Mouse (Mus musculus): Measurements from ENCODE around the gene Dock6.
A peak's percentile ranks its signal among the peaks of the same experiment; 100 is the strongest.
"Not testable (repeated sequence)": the region's sequence is repeated elsewhere in the genome, so short reads cannot be mapped to it uniquely, and the experiment has no call there.

Gene Dock6

DNA sequence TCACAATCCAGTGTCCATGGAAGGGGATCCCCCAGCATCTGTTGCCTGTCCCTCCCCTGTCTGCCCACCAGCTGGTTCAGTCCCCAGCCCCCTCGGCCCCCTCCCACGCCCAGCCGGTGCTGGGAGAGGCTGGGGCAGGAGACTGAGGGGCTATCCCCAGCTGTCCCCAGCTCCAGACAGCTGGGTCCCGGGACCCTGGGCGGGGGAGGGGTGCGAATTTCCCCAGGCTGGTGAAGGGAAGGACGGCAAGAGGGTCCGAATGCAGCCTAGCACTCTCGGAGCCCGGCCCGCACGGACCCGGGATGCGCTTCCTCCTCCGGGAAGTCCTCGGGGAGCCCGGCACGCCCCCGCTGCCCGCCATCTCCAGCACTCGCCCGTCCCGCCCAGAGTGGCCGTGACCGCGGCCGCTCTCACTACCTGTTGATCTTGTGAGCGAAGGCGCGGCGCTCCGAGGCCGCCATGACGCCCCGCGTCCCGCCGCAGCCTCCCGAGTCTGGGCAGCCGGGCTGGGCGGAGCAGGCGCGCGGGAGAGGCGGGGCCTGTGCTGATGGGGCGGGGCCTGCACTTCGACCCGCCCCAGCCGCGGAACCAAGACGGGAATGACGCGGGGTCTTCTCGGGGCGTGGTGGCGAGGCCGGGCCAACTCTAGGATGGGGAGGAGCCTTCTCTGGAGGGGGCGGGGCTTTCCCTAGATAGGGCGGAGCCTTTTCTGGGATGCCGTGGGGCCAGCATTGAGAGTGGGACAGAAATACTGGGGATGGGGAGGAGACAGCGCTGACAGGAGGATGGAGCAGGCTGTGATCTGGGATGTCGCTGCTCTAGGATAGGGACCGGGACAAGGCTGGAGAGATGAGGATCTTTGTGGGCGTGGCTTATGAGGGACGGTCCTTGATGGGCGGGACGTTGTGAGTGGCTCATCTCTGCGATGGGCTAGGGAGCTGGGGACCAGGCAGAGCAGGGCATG, at the start of gene Dock6:
Gene Dock6 (minus strand): TSS at position 508 of the 964 bp plus-strand sequence.
- DNase-seq (ENCODE audit: low spot score) = peak; percentile 90

GRCm38 (mm10) chr9:21901223-21901820, 48.9 kb upstream of the Dock6 start:
- peak; percentile 27 for DNase-seq (ENCODE audit: low spot score)

- DNase-seq (ENCODE audit: low spot score) = no peak
These were observed 36.8 kb upstream of the Dock6 start for GRCm38 (mm10) chr9:21889229-21889628.

- no peak for DNase-seq (ENCODE audit: low spot score)
These were observed 24.2 kb upstream of the Dock6 start for GRCm38 (mm10) chr9:21876601-21877000.

GRCm38 (mm10) chr9:21872204-21872603, 19.8 kb upstream of the Dock6 start:
- no peak for DNase-seq (ENCODE audit: low spot score)

DNA sequence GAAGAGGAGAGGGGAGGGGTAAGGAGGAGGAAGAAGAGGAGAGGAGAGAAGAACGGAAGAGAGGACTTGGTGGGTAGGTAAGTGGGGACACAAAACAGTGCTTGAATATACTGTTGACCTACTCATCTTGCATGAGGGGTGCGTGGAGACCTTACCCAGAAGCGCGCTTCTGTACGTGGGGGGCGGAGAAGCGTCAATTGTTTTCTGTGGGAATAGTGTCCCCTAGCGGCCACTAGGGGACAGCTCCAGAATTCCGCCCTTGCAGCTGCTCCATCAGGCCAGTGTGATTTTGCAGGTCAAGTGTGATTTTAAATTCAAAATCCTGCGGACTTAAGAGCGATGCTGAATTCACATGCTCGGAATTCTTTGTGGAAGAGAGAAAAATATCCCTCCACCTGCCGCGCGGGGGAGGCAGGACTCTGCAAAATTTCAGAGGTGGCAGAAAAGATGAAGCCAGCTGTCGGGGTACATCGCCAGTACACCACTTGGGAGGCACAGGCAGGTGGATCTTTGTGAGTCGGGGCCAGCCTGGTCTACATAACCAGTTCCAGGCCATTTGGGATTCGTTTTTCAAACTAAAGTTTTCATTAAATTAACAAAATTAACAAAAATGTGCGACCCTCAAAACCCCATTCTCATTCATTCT, 18.6 kb upstream of the Dock6 start:
- DNase-seq (ENCODE audit: low spot score) = peak; percentile 45

DNA sequence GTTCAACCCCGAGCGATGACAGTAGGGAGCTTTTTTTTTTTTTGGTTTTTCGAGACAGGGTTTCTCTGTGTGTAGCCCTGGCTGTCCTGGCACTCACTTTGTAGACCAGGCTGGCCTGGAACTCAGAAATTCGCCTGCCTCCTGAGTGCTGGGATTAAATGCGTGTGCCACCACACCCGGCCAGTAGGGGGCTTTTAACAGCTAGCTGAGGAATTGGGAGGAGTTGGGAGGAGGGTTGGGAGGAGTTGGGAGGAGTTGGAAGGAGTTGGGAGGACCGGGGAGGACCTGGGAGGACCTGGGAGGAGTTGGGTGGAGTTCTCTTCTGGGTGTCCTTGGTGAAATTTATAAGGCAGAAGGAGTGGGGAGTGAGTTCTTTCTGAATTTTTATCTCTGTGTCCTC, 16.9 kb upstream of the Dock6 start:
- peak; percentile 46 for DNase-seq (ENCODE audit: low spot score)

DNA sequence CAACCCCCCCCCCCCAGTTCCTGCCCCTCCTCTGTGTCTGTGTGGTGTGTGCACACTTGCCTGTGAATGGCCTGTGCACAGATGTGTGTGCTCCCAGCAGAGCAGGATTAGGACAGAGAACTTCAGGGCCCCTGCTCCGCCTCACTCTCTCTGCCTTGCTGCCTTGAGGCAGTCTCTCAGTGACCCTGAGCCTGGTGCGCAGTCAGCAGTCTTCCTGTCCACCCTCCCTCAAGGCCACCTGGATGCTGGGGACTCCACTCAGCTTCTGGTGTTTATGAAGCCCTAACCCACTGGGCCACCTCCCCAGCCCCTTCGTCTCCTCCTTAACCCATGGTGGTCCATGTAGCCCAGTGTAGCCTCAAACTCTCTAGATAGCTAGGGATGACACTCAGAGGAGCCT, 15.3 kb upstream of the Dock6 start:
- no peak for DNase-seq (ENCODE audit: low spot score)

DNA sequence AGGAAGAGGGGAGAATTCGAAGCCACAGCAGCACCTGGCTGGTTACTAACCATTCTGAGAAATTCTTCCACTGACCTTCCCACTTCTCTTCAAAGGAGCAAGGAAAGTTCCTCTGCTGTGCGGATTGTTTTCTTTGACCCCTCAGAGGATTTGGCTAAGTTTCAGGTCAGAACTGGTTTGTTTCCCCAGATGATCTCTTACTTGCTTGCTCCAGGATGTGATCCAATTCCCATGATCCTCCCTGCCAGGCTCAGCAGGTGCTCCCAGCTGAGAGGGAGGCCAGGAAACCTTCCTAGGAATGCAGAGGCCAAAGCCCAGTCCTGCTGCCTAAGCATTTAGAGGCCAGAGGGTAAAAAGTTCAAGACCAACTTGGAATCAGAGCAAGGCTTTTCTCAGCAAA, 14.2 kb upstream of the Dock6 start:
- DNase-seq (ENCODE audit: low spot score) = no peak

DNA sequence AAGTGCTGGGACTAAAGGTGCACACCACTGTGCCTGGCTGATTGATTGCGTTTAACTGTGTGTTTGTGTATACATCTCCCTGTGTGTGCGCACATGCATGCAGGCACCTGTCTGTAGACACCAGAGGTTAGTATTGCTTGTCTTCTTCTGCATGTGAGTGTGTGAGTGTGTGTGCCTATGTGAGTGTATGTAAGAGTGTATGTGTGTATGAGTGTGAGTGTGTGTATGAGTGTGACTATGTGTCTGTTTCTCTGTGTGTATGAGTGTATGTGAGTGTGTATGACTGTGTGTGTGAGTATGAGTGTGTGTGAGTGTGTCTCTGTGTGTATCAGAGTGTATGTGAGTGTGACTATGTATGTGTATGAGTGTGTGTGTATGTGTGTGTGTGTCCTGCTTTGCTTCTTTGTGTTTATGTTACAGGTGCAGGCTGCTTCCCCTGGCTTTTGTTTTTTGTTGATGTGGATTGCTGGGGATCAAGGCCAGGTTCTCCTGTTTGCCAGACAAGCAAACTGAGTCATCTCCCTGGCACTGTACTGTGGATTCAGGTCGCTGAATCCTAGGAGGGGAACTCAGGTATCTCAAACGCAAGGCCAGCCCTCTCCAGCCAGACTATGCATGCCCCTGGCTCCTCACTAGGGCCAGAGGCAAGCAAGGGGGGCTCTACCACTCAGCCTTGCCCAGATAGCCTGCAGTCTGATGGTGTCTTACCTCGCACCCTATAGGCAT, 13.4 kb upstream of the Dock6 start:
- no peak for DNase-seq (ENCODE audit: low spot score)

DNA sequence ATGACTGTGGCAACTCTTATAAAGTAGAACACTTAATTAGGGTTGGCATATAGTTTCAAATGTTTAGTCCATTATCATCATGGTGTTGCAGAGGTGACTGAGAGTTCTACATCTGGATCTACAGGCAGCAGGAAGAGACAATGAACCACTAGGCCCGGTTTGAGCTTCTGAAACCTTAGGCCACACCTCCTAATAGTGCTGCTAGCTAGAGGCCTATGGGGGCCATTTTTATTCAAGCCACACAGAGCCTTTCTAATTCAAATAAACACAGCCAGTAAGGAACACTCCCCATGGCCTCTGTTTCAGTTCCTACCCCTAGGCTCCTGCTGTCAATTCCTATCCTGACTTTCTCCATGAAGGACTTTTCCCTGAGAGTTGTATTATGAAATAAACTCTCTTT, 9.7 kb upstream of the Dock6 start:
- DNase-seq (ENCODE audit: low spot score) = no peak

DNA sequence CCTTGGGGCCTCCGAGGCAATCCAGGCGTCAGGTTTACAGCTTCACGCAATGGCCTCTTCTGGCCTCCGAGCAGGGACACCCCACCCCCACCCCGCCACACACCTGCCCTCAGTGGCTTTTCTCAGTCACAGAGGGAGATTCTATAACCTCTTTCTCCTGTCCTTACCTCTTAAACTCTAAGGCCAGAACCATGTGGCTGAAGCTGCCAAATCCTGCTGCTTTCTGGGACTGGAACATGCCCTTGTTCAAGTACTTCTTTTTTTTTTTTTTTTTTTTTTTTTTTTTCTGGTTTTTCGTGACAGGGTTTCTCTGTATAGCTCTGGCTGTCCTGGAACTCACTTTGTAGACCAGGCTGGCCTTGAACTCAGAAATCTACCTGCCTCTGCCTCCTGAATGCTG, 7.9 kb upstream of the Dock6 start:
- not testable (repeated sequence) for DNase-seq (ENCODE audit: low spot score)

DNA sequence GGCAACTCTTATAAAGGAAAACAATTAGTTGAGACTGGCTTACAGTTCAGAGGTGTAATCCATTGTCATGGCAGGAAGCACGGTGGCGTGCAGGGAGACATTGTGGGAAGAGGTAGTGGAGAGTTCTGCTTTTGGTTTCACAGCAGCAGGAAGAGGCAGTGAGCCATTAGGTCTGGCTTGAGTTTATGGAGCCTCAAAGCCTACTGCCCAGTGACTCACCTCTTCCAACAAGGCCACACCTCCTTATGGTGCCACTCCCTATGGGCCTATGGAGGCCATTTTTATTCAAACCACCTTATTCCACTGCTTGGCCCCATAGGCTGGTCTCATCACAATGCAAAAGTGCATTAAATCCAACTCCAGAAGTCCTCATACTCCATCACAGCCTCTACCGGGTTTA, 7.2 kb upstream of the Dock6 start:
- DNase-seq (ENCODE audit: low spot score) = no peak

GRCm38 (mm10) chr9:21858084-21858483, 5.6 kb upstream of the Dock6 start:
- no peak for DNase-seq (ENCODE audit: low spot score)

GRCm38 (mm10) chr9:21857501-21857900, 5.1 kb upstream of the Dock6 start:
- DNase-seq (ENCODE audit: low spot score) = no peak

DNA sequence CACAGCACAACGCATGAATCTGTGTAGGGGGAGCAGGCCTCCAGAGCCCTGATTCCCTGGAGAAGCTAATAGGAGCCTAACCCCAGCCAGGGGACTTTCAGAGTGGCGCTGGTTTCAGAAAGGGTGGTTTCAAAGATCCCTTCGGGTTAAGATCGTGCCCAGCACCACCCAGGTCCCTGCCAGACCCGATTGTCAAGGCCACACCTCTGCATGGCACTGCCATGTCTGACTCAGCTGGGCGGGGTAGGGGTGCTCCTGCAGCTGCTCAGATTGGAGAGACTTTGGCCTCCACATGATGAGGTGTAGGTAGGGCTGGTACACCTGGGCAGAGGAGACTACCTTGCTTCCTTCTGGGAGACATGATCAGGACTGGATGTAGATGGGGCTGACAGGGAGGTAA, 2.5 kb upstream of the Dock6 start:
- DNase-seq (ENCODE audit: low spot score) = no peak

- no peak for DNase-seq (ENCODE audit: low spot score)
These were observed 1.5 kb upstream of the Dock6 start for GRCm38 (mm10) chr9:21853961-21854360.

GRCm38 (mm10) chr9:21851084-21851483, 1.4 kb downstream of the Dock6 start:
- no peak for DNase-seq (ENCODE audit: low spot score)

DNA sequence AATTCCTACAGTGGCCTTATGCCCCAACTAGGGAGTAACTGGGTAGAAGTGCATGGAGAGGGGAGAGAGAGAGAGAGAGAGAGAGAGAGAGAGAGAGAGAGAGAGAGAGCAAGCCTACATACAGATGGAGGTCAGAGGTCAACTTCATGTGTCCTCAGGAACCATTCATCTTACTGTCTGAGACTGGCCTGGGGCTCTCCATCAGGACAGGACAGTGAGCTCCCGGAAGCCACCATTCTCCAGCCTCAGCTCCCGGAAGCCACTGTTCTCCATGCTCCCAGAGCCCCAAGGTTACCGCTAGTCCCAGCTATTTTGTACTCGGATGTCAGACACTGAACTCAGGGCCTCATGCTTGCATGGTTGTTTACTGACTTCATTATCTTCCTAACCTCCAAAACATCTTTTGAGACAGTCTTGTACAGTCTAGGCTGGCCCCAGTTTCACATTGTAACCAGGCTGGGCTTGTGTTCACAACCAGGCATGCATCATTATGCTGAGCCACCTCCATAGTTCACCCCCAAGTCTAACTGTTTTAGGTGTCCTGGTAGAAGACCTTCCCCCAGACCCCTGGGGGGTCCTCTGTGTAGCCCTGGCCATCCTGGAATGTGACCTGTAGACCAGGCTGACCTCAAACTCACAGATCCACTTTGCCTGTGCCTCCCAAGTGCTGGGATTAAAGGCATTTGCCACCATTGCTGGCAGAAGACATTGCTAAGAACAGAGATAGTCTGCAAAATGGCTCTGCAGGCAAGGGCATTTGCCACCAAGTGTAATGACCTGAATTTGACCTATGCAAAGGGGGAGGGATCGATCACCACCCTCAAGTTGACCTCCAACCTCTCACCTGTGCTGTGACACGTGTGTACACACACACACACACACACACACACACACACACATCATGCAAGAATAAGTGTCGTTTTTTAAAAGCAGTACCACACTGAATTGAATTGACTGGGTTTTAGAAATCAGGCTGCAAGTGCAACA, 2.5 kb downstream of the Dock6 start:
- DNase-seq (ENCODE audit: low spot score) = no peak

- DNase-seq (ENCODE audit: low spot score) = no peak
These were observed 4.5 kb downstream of the Dock6 start for GRCm38 (mm10) chr9:21847926-21848325.

DNA sequence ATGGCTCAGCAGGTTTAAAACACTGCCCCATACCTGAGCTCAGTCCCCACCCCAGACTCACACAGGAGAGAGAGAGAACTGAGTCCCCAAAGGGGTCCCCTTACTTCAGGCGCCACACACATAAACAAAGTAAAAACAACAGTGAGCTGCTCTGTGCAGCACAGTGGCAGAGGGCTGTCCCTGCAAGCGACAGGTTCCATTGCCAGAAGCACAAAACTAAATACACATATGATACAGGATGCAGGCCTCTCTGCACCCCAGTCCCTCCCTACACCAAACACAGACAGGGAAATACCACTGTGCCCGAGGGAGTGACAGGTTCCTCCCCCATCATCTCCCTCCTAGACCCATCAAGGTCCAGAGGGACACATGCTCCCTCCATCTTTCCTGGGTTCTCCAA, 5.0 kb downstream of the Dock6 start:
- DNase-seq (ENCODE audit: low spot score) = no peak

All from ovary, postnatal 14 days (tissue).